In the genomic region with DNA sequence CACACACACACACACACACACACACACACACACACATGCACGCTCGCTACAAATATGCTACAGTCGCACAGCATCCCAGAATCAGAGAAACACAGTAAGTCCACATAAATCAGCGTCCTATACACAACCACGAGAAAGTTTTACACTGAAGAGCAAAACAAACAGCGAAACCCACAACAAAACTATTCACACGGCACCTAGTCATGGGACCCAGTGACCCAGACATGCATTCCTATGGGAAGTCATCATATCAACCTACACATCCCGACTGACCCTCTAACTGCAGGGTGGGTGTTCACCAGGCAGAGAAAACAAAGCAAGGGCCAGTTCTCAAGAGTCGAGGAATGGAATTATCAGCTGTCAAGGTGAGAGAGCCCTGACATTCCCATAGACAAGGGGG, we compare ENCODE assay signal across 8 mouse cellular contexts. TPM values are rescaled to one million over a fixed set of nuclear protein-coding genes. Genes with fewer than 3 reads are reported as not detected.
DNase-seq lines count a peak whose midpoint lies in the region; ATAC-seq and TF ChIP-seq lines count a peak whose summit lies in the region.

No protein-coding gene starts in this region.

- H3K79me3 ChIP-seq in C2C12 (ENCODE audit: low read depth) = peaks cover 35% of the 10 kb centered on the region

- intact Hi-C loops in heart, postnatal 10 days (cut with DNase I) = no loop called here

- H3K4me1 ChIP-seq in forebrain, embryonic 14.5 days (ENCODE audit: control insufficient read depth, insufficient read depth, low read length) = peaks cover 8% of the 10 kb centered on the region
- peaks cover 65% of the 10 kb centered on the region for H3K4me1 ChIP-seq in liver, embryonic 13.5 days (replicated peaks)

- H3K4me3 ChIP-seq in C2C12 (ENCODE audit: insufficient read depth, poor library complexity, severe bottlenecking) = no peak overlapping the region
- peak overlapping the region; percentile 89 for H3K4me3 ChIP-seq in forebrain, embryonic 14.5 days (ENCODE audit: low read depth, low read length)
- H3K4me3 ChIP-seq in liver, embryonic 13.5 days (replicated peaks) = peak overlapping the region; percentile 71

- peak overlapping the region; percentile 97 for H3K27ac ChIP-seq in forebrain, embryonic 14.5 days (ENCODE audit: low read depth, low read length)
- no peak overlapping the region for H3K27ac ChIP-seq in liver, embryonic 13.5 days

- H3K4me2 ChIP-seq in forebrain, embryonic 14.5 days (ENCODE audit: low read length) = peak overlapping the region; percentile 85
- H3K4me2 ChIP-seq in liver, embryonic 13.5 days = peak overlapping the region; percentile 83

- H3K27me3 ChIP-seq in C2C12 (ENCODE audit: control insufficient read depth, insufficient read depth, insufficient read length) = no peaks in the 10 kb centered on the region
- no peaks in the 10 kb centered on the region for H3K27me3 ChIP-seq in forebrain, embryonic 14.5 days (replicated peaks; ENCODE audit: control insufficient read depth, insufficient read depth, low read length)
- no peaks in the 10 kb centered on the region for H3K27me3 ChIP-seq in liver, embryonic 13.5 days

- peak overlapping the region; percentile 24 for H3ac ChIP-seq in C2C12 (ENCODE audit: control insufficient read depth, insufficient read length, low read depth)

- WGBS in forebrain, embryonic 14.5 days = 32% methylated on average over 9 of the region's 9 CpGs
- WGBS in liver, embryonic 13.5 days (ENCODE audit: insufficient replicate concordance) = 36% methylated on average over 9 of the region's 9 CpGs

- ATAC-seq in forebrain, embryonic 14.5 days = no peak
- no peak for ATAC-seq in liver, embryonic 13.5 days (ENCODE audit: low read depth)
- no peak for ATAC-seq in frontal cortex, adult (ENCODE audit: low TSS enrichment)
- ATAC-seq in erythroid progenitor cell, adult 5-6 weeks (replicated peaks; ENCODE audit: low FRiP score, poor library complexity, severe bottlenecking) = no peak

- no peak for TF ChIP-seq CTCF in C2C12 (IDR thresholded peaks at IDR 0.05; ENCODE audit: control insufficient read depth, insufficient read depth, insufficient read length)

- peak; percentile 82 for DNase-seq in heart, adult 11 months
- DNase-seq in heart, postnatal 10 days = no peak
- DNase-seq in forebrain, embryonic 14.5 days (ENCODE audit: low spot score) = no peak
- DNase-seq in liver, embryonic 13.5 days = no peak
- DNase-seq in spleen, adult 18-20 months = no peak

- H3K36me3 ChIP-seq in C2C12 (ENCODE audit: control insufficient read depth, insufficient read depth) = no peaks in the 10 kb centered on the region
- 0 out of 2 replicates have a peak, but pooled peaks cover 9% of the 10 kb centered on the region for H3K36me3 ChIP-seq in forebrain, embryonic 14.5 days (ENCODE audit: control insufficient read depth, insufficient read depth, low read length)
- H3K36me3 ChIP-seq in liver, embryonic 13.5 days = no peaks in the 10 kb centered on the region

- peak overlapping the region; percentile 98 for H3K9ac ChIP-seq in forebrain, embryonic 14.5 days (ENCODE audit: low read length)
- H3K9ac ChIP-seq in liver, embryonic 13.5 days = peak overlapping the region; percentile 81; the same call in 1 of the 2 replicates

- no peaks in the 10 kb centered on the region for H3K9me3 ChIP-seq in forebrain, embryonic 14.5 days (replicated peaks; ENCODE audit: control insufficient read depth, low read length)
- no peaks in the 10 kb centered on the region for H3K9me3 ChIP-seq in liver, embryonic 13.5 days (replicated peaks)

- H3K79me2 ChIP-seq in C2C12 (ENCODE audit: control insufficient read depth, insufficient read depth) = peaks cover 60% of the 10 kb centered on the region

TF ChIP-seq in C2C12, 6 proteins besides CTCF, POLR2A, EP300 and RAD21:
- TF ChIP-seq CEBPB (IDR thresholded peaks at IDR 0.05; ENCODE audit: low read depth) (no peak), MYOG (IDR thresholded peaks at IDR 0.05; ENCODE audit: control insufficient read depth, extremely low read depth, insufficient read length) (no peak), USF1 (IDR thresholded peaks at IDR 0.05; ENCODE audit: low read depth) (no peak), MYOD1 (IDR thresholded peaks at IDR 0.05; ENCODE audit: control insufficient read depth, insufficient read length, low read depth) (no peak), FOSL1 (IDR thresholded peaks at IDR 0.05; ENCODE audit: insufficient read depth, low read length, poor library complexity, severe bottlenecking) (no peak), MAX (IDR thresholded peaks at IDR 0.05) (no peak)

RNA-seq across cellular contexts. Expression of a gene that starts 6.4 kb away (rescaled TPM):
- 10 to 100 TPM; 25.6 to 31.4 TPM for total RNA-seq in heart, postnatal 10 days (2021)
- polyA plus RNA-seq in C2C12 (2012; fragmentation: generic; extraction: Trizol) = 17.9 TPM
- polyA plus RNA-seq in forebrain, embryonic 14.5 days (2014; fragmentation: Nextera tagmentation; extraction: Ambion mirVana) = 150 and 200 TPM in 2 replicates
- polyA plus RNA-seq in liver, embryonic 13.5 days (2015; fragmentation: Nextera tagmentation; extraction: Ambion mirVana) = 9.3 and 10.7 TPM in 2 replicates
- total RNA-seq in erythroid progenitor cell, adult 5-6 weeks (2015; ENCODE audit: low replicate concordance) = 19.1 and 38.6 TPM in 2 replicates
- total RNA-seq in erythroid progenitor cell, adult 5-6 weeks (2017; ENCODE audit: low replicate concordance) = 6.7 and 29.1 TPM in 2 replicates

RNA-seq across cellular contexts. Expression of a gene that starts 22.5 kb away (rescaled TPM):
- total RNA-seq in heart, postnatal 10 days (2021) = 10 to 100 TPM; 13.2 to 13.9 TPM
- polyA plus RNA-seq in C2C12 (2012; fragmentation: generic; extraction: Trizol) = 2.3 TPM
- 2.8 and 4.4 TPM in 2 replicates for polyA plus RNA-seq in forebrain, embryonic 14.5 days (2014; fragmentation: Nextera tagmentation; extraction: Ambion mirVana)
- 0.42 and 0.60 TPM in 2 replicates for polyA plus RNA-seq in liver, embryonic 13.5 days (2015; fragmentation: Nextera tagmentation; extraction: Ambion mirVana)
- not detected in 2 replicates for total RNA-seq in erythroid progenitor cell, adult 5-6 weeks (2015; ENCODE audit: low replicate concordance)
- total RNA-seq in erythroid progenitor cell, adult 5-6 weeks (2017; ENCODE audit: low replicate concordance) = 1.3 TPM in 1 of 2 replicates, not detected in the other

RNA-seq across cellular contexts. Expression of a gene that starts 34.2 kb away (rescaled TPM):
- 1 to 10 TPM; 2.5 to 3.0 TPM for total RNA-seq in heart, postnatal 10 days (2021)
- polyA plus RNA-seq in C2C12 (2012; fragmentation: generic; extraction: Trizol) = not detected
- not detected in 2 replicates for polyA plus RNA-seq in forebrain, embryonic 14.5 days (2014; fragmentation: Nextera tagmentation; extraction: Ambion mirVana)
- 45.7 and 45.8 TPM in 2 replicates for polyA plus RNA-seq in liver, embryonic 13.5 days (2015; fragmentation: Nextera tagmentation; extraction: Ambion mirVana)
- total RNA-seq in erythroid progenitor cell, adult 5-6 weeks (2015; ENCODE audit: low replicate concordance) = 5.9 TPM in 1 of 2 replicates, not detected in the other
- total RNA-seq in erythroid progenitor cell, adult 5-6 weeks (2017; ENCODE audit: low replicate concordance) = not detected in 2 replicates

Comparison
In these comparisons a context has a peak if more than half of its experiments do, and no peak if none do; other contexts are left out.
1. RNA of a gene that starts 34.2 kb away (polyA plus RNA-seq): 45.7 to 45.8 TPM in liver, embryonic 13.5 days; not detected in forebrain, embryonic 14.5 days and not detected in C2C12 (single experiment); every median in the first group is over 10 times any median in the second.